Mouse (Mus musculus) c-Kit-positive CD71-positive TER-119-positive erythroid progenitor cells, embryonic 14.5 days (primary cell): ENCODE measurements around the gene 4921539E11Rik.

Source experiments
- DNase-seq: peaks from one replicate; pipeline ENCODE4 v3.0.0-alpha.2; 2013; ENCODE audit warnings: low spot score

The 4921539E11Rik gene

GRCm38 (mm10) chr4:103290763-103291162 lies at the start of gene 4921539E11Rik:
Gene 4921539E11Rik (minus strand): TSS chr4:103290863.
- no peak for DNase-seq

GRCm38 (mm10) chr4:103335134-103335533 lies 44.5 kb upstream of the 4921539E11Rik start:
- no peak for DNase-seq

DNA sequence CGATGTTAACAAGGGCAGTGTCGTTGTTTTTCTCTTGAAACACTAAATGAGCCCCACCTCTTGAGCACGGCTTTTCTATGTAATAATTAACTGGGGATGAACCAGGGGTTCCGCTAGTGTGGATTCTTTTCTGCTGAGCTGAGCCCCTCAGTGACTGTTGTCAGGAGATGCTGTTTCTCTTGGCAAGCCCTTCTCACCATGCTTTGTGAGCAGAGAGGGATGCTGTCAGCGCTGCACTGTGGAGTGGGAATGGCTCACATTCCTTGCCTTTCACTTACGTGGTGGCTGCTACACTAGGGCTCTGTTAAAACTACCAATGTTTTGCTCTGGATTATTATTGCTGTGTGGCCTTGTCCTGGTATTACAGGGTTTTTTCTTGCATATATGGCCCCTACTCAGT lies 38.7 kb upstream of the 4921539E11Rik start:
- no peak for DNase-seq

- no peak for DNase-seq
Observed at GRCm38 (mm10) chr4:103326994-103327393, 36.3 kb upstream of the 4921539E11Rik start.

DNA sequence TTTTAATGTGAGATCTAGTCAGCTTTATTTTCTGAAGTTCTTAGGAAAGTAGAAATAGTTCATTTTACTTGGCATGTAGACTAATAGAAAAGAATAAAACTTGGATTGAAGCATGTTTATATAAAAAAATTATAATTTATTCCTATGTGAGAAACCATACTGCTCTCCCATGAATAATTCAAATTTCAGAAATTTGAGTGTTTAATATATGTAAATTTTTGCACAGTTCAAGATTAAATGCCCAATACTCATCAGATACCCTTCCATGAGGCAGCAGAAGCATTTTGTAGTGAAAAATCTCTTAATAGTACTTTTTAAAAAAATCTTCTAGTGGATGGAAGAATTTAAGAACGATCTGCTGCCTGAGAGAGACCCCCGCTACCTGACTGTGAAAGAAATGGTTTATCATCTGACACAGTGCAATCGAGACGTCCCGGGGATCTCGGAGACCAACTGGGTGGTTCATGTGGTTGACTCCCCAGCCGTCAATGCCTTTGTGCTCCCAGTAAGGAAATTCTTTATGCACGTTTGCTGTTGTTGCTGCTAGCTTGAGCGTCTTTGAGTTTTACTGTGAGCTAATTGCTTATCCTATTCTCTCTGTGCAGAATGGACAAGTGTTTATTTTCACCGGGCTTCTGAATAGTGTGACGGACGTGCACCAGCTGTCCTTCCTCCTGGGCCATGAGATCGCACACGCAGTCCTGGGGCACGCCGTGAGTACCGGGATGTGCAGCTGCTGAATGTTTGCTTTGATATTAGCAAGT lies 34.2 kb upstream of the 4921539E11Rik start:
- no peak for DNase-seq

DNA sequence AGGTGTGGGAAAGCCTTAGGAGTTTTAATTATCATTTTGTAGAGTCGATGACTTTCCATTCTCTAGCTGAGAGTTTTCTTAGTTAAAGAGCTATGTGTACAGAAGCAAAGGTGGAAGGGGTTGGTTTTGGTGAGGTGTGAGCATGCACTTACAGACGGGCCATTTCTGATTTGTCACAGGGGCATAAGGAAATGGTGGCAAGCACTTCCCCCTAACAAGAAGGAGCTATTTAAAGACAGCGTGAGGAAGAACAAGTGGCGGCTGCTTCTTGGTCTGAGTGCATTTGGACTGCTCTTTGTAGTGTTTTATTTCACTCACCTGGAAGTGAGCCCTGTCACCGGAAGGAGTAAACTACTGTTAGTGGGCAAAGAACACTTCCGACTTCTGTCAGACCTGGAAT lies 30.8 kb upstream of the 4921539E11Rik start:
- DNase-seq: no peak

GRCm38 (mm10) chr4:103315861-103316260 lies 25.2 kb upstream of the 4921539E11Rik start:
- DNase-seq: no peak

GRCm38 (mm10) chr4:103314526-103314910 lies 23.9 kb upstream of the 4921539E11Rik start:
- DNase-seq: peak; percentile 13

- peak; percentile 96 for DNase-seq
Observed at GRCm38 (mm10) chr4:103313587-103314525, 23.2 kb upstream of the 4921539E11Rik start, which contains the start of gene Oma1. Gene Oma1 (plus strand): TSS chr4:103313812.

- DNase-seq: no peak
Observed at GRCm38 (mm10) chr4:103303851-103304250, 13.2 kb upstream of the 4921539E11Rik start.

GRCm38 (mm10) chr4:103299342-103299741 lies 8.7 kb upstream of the 4921539E11Rik start:
- no peak for DNase-seq

DNA sequence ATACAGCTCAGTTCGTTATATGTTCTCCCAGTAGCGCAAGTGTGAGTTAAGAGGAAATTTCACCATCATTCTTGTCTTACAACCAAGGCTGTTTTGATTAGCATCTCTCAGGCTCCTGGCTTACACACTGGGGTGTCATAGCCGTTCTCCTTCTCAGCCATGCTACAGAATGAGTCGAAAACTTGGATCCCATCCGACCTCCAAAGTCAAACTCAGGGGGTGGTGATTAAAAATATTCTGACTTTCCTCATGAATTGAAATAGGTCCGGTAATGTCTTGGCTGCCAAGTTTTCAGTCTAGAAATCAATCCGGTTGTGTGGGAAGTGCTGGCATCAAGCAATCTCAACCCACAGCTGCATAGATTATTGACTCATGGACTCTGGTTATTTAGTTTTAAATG lies 2.3 kb downstream of the 4921539E11Rik start:
- DNase-seq: no peak

- no peak for DNase-seq
Observed at GRCm38 (mm10) chr4:103273021-103273420, 17.6 kb downstream of the 4921539E11Rik start.

DNA sequence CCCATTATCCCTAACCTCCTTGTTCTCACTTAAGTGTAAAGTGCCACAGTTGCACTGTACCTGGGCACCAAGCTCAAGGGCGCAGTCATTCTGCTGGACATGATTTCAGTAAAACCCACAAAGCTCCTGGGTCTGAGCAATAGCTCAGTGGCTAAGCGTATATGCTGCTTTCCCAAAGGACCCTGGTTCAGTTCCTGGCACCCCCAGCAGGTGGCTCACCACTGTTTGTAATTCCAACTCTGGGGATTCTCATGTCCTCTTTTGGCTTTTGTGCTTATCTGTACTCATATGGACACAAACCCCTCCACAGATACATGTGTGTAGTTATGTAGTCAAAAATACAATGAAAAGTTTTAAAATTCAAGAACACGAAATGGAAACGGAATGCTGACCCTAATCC lies 21.3 kb downstream of the 4921539E11Rik start:
- DNase-seq: no peak

- no peak for DNase-seq
Observed at GRCm38 (mm10) chr4:103265166-103265565, 25.5 kb downstream of the 4921539E11Rik start.

- DNase-seq: peak; percentile 3
Observed at GRCm38 (mm10) chr4:103263812-103264396, 26.8 kb downstream of the 4921539E11Rik start.

- DNase-seq: no peak
Observed at GRCm38 (mm10) chr4:103263378-103263777, 27.3 kb downstream of the 4921539E11Rik start.

DNA sequence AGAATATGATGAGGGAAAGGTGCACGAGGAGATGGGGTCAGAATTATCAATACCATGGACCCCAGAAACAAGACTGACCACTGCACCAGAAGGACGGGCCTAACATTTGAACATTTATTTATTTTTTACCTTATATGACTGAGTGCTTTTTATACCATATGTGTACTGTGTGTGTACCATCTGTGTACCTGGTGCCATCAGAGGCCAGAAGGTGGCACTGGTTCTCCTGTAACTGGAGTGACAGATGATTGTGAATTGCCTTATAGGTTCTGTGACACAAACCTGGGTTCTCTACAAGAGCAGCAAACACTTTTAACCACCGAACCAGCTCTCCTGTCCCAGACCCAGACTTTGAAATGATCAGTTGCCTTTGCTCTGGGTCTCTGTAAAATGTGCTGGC lies 31.8 kb downstream of the 4921539E11Rik start:
- no peak for DNase-seq

DNA sequence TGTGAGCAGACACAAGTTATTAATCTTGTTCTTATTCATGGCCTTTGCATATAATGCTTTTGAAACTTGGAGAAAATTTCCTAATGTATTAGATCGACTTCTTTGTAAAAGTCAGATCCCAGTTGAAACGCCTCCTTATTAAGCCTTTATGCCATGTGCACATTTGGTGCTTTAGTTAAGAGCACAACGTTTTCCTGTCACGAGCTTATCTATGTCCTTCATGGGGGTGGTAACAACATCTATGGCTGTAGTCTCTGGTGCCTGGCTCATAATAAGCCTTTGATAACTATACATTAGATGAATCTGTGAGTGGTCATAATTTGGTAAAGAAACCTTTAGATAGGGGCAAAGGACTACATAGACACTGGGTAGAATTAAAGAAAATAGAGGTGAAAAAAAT lies 36.8 kb downstream of the 4921539E11Rik start:
- DNase-seq: peak; percentile 6

- no peak for DNase-seq
Observed at GRCm38 (mm10) chr4:103249436-103250085, 41.1 kb downstream of the 4921539E11Rik start.

GRCm38 (mm10) chr4:103247813-103248212 lies 42.9 kb downstream of the 4921539E11Rik start:
- no peak for DNase-seq

DNA sequence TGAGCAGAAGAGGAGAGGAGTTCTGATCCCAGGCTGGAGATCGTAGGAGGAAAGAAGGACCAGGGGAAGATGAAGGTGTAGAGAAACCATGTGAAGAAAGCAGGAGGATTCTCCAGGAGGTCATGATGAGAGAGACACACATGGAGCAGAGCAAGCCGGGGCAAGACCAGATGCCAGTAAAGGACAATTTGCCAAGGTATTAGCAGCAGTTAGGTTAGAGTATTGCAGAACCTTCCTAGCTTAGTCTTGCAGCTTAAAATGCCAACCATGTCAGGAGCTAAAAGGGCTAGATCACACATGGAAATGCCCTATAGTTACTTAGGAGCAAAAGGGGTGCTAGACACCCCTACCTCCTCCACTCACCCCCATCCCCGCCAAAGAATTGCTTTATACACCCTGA lies 43.4 kb downstream of the 4921539E11Rik start:
- no peak for DNase-seq
